Mouse (Mus musculus): Measurements from ENCODE around the gene Plagl1. TPM values are rescaled to one million over a fixed set of nuclear protein-coding genes. Genes with fewer than 3 reads are reported as not detected.

The Plagl1 gene
- 18.5 TPM for polyA plus RNA-seq (2014; fragmentation: Illumina TruSeq; extraction: RNeasy Lipid Tissue Mini Kit (QIAGEN cat#74804); ENCODE audit: low read depth, low replicate concordance)

GRCm38 (mm10) chr10:13060021-13060668 lies at the start of gene Plagl1:
Gene Plagl1 (plus strand): TSS chr10:13060504.

GRCm38 (mm10) chr10:13177973-13178624 lies 117.8 kb downstream of the Plagl1 start, which contains the start of gene Zc2hc1b:
Gene Zc2hc1b (minus strand): TSS chr10:13178023.

Other genes with a start within 250 kb of the Plagl1 start
- 95.6 TPM for gene Utrn, start 191.1 kb upstream of the Plagl1 start, polyA plus RNA-seq (2014; fragmentation: Illumina TruSeq; extraction: RNeasy Lipid Tissue Mini Kit (QIAGEN cat#74804); ENCODE audit: low read depth, low replicate concordance)
- gene Stx11, start 96.2 kb upstream of the Plagl1 start, polyA plus RNA-seq (2014; fragmentation: Illumina TruSeq; extraction: RNeasy Lipid Tissue Mini Kit (QIAGEN cat#74804); ENCODE audit: low read depth, low replicate concordance): 3.4 TPM
- not detected for gene Sf3b5, start 55.2 kb upstream of the Plagl1 start, polyA plus RNA-seq (2014; fragmentation: Illumina TruSeq; extraction: RNeasy Lipid Tissue Mini Kit (QIAGEN cat#74804); ENCODE audit: low read depth, low replicate concordance)
- gene Zc2hc1b, start 117.5 kb downstream of the Plagl1 start, polyA plus RNA-seq (2014; fragmentation: Illumina TruSeq; extraction: RNeasy Lipid Tissue Mini Kit (QIAGEN cat#74804); ENCODE audit: low read depth, low replicate concordance): not detected
- gene Ltv1, start 132.7 kb downstream of the Plagl1 start, polyA plus RNA-seq (2014; fragmentation: Illumina TruSeq; extraction: RNeasy Lipid Tissue Mini Kit (QIAGEN cat#74804); ENCODE audit: low read depth, low replicate concordance): 43.3 TPM